Mouse (Mus musculus): ENCODE data around the gene Tbx20. TPM values are rescaled to one million over a fixed set of nuclear protein-coding genes. Genes with fewer than 3 reads are reported as not detected.
A peak's percentile ranks its signal among the peaks of the same experiment; 100 is the strongest.

The Tbx20 gene
- polyA plus RNA-seq (2015; fragmentation: Nextera tagmentation; extraction: Ambion mirVana), result not detected in 2 replicates

DNA sequence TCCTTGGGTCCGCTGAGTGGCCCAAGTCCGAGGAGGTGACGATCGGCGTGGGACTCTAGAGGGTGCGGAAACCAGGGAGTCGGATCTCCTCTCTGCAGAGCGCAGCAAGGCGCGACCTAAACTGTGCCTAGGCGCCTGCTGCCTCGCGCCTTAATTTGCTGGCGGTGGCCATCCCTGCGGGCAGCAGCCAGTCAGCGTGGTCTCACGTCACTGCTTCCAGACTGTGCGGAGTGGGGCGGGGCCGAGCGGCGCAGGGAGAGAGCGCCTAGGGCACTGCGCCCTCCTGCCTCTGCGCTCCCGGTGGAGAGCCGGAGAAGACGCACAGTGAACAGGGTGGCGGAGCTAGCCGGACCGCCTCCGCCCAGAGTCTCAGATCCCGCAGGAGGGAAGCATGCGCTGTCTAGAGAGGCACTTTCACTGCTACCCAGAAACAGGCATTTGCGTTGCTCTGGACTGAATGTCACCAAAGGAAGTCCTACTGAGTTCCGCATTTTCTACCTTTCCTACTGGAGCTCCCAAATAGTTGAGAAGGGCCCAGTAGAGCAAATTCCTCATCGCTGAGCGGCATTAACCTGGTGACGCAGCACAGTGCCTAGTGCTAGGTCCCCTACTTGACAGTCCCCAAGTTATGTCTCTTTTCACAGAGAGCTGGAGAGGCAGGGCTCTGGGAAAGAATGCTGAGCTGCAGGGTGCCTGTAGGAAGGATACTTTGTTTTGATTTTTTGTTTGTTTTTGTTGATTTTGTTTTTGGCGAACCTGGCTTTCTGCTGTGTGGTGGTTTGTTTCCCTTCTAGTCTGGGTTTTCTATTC, at the start of gene Tbx20:
Gene Tbx20 (minus strand): TSS at position 144 of the 810 bp plus-strand sequence.
- WGBS, result under 1% methylated on average over 39 of the region's 40 CpGs
- peak within 1 kb of the TSS; percentile 36 for H3K4me3 ChIP-seq
- peaks cover 31% of the 10 kb centered on the region for H3K4me1 ChIP-seq
- no peak within 1 kb of the TSS for H3K27ac ChIP-seq
- peak; percentile 79 for ATAC-seq (ENCODE audit: low FRiP score, low read depth)
- no peaks in the 10 kb centered on the region for H3K9me3 ChIP-seq
- H3K4me2 ChIP-seq (replicated peaks), result peak within 1 kb of the TSS; percentile 54
- H3K27me3 ChIP-seq, result peaks cover 99% of the 10 kb centered on the region
- no peaks in the 10 kb centered on the region for H3K36me3 ChIP-seq
- H3K9ac ChIP-seq, result no peak within 1 kb of the TSS

DNA sequence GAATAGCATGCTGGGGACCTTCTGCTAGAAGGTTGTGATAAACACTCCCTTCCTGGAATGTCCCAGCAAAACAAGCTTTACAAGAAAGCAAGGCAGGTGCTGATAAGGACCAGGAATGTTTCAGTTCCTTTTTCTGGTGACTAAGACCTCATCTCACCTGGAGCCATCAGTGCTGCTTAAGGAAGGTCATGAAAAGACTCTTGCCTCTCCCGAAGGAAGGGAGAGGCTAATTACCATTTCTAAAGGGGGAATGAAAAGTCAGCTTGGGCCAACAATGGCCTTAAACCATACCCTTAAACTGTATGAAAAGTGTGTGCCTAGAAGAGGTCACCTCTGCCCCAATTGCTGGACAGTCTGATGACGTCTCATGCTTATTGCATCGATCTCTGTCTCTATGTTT, 44.4 kb upstream of the Tbx20 start:
- Histone ChIP-seq H3K4me2 (replicated peaks) (no peak overlapping the region), H3K27ac (no peak overlapping the region), H3K9me3 (no peaks in the 10 kb centered on the region), H3K9ac (no peak overlapping the region), H3K4me1 (no peaks in the 10 kb centered on the region), H3K36me3 (no peaks in the 10 kb centered on the region), H3K27me3 (no peaks in the 10 kb centered on the region), H3K4me3 (no peak overlapping the region)
- WGBS, result 78% methylated on average over 3 of the region's 3 CpGs
- ATAC-seq (ENCODE audit: low FRiP score, low read depth), result no peak

DNA sequence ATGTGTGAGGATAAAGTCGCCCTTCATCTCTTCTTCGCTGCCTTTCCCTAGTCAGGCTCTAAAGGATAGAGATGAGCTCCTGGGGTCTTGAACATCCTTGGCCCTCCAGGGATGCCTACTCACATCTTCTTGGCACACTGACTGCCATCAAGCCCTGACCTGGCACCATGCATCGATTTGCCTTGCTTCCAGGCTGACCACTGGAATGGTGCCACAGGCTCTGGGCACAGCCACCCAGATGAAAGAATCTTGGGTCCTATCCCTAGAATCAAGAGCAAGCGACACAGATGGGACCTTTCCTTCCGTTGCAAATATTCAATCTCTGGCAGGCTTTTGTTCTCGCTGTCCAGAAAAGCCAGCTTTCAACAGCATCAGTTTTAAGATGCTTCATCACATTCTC, 38.4 kb upstream of the Tbx20 start:
- no peak overlapping the region for H3K9ac ChIP-seq
- H3K27ac ChIP-seq, result no peak overlapping the region
- H3K36me3 ChIP-seq, result no peaks in the 10 kb centered on the region
- 89% methylated on average over 6 of the region's 6 CpGs for WGBS
- no peak overlapping the region for H3K4me2 ChIP-seq (replicated peaks)
- no peaks in the 10 kb centered on the region for H3K9me3 ChIP-seq
- H3K4me1 ChIP-seq, result no peaks in the 10 kb centered on the region
- H3K27me3 ChIP-seq, result no peaks in the 10 kb centered on the region
- H3K4me3 ChIP-seq, result no peak overlapping the region
- no peak for ATAC-seq (ENCODE audit: low FRiP score, low read depth)

DNA sequence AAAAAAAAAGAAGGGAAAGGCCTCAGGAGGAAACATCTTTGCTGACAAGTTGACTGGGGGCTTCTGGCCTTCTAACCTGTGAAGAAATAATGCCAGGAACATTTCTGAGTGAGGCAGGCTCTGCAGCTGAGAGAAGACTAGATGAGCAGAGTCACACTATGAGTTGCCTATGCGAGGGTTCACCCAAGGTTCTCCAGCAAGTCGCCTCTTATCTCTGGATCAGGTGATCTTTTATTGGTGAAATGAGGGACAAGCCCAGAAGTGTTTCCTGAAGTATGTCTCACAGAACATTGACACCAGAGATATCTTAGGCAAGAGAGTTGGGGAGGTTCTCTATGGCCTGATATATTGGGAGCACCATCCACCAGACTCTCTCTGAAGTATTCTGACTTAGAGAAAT, 18.0 kb upstream of the Tbx20 start:
- Histone ChIP-seq H3K27ac (no peak overlapping the region), H3K4me3 (no peak overlapping the region), H3K9ac (no peak overlapping the region), H3K36me3 (no peaks in the 10 kb centered on the region), H3K4me2 (replicated peaks) (no peak overlapping the region), H3K4me1 (no peaks in the 10 kb centered on the region), H3K9me3 (no peaks in the 10 kb centered on the region), H3K27me3 (no peaks in the 10 kb centered on the region)
- 91% methylated on average over 2 of the region's 2 CpGs for WGBS
- no peak for ATAC-seq (ENCODE audit: low FRiP score, low read depth)

DNA sequence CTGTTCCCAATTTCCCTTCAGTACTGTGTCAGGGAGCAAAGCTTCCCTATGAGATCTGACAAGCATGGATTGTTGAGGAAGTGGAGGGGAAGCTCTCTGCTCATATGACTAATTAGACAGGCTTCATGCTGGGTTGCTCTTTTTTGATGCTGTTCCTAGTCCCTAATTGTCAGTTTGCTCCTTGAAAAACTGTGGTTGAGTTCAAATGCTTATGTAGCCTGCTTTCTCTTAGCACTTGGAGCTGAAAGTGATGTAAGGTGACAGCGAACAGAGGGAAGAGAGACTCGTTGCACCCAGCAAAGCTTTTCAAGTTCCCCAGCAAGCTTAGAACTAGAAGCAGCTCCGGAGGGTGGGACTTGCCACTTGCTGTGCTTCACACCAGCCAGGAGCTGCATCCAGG, 15.3 kb upstream of the Tbx20 start:
- no peaks in the 10 kb centered on the region for H3K36me3 ChIP-seq
- H3K9ac ChIP-seq, result no peak overlapping the region
- no peaks in the 10 kb centered on the region for H3K4me1 ChIP-seq
- H3K4me2 ChIP-seq (replicated peaks), result no peak overlapping the region
- H3K9me3 ChIP-seq, result no peaks in the 10 kb centered on the region
- no peaks in the 10 kb centered on the region for H3K27me3 ChIP-seq
- H3K27ac ChIP-seq, result no peak overlapping the region
- 44% methylated on average over 3 of the region's 3 CpGs for WGBS
- H3K4me3 ChIP-seq, result no peak overlapping the region
- no peak for ATAC-seq (ENCODE audit: low FRiP score, low read depth)

DNA sequence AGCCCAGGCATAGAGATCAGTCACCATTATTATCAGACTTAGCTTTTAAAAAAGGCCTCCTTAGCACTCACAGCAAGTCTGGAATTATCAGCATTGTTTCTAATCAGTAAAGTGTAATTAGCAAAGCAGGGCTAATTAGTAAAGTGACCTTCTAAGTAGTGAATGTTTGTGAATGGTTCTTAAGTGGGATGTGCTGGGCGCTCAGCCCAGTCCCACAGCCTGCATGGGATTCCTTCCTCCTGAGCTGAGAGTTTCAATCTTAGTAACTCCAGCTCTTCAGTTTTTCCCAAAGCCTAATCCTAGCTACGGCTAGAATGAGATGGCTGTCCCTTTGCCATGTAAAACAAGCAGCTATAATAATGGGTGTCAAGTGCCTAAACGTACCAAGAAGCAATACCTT, 8.2 kb upstream of the Tbx20 start:
- Histone ChIP-seq H3K4me1 (peaks cover 17% of the 10 kb centered on the region), H3K9ac (no peak overlapping the region), H3K4me3 (no peak overlapping the region), H3K36me3 (no peaks in the 10 kb centered on the region), H3K27me3 (peaks cover 62% of the 10 kb centered on the region), H3K4me2 (replicated peaks) (no peak overlapping the region), H3K9me3 (no peaks in the 10 kb centered on the region), H3K27ac (no peak overlapping the region)
- no peak for ATAC-seq (ENCODE audit: low FRiP score, low read depth)
- WGBS, result 25% methylated on average over 3 of the region's 3 CpGs

DNA sequence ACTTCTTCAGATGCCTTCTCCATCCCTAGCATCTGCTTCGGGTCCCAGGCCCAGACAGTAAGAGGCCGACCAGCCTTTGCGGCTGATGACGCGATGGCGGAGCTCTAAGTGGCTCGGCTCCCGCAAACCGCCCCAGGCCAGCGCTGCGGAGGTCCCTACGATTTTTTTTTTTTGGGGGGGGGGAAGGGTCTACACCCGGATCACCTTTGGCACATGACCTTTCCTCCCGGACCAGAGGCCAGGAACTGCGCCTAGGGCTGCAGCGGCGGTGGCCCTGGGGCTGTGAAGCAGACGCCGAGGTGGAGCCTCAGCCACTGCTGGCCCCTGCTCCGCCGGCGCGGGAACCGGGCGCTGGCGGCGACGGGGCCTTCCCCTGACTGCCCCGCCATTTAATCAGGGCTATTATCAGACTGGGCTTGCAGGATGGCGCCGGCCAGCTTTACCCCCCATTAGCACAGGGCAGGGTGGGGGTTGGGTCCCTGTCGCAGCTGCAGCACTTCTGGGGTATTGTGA, 6.9 kb upstream of the Tbx20 start:
- Histone ChIP-seq H3K4me1 (peaks cover 19% of the 10 kb centered on the region), H3K9ac (peak overlapping the region; percentile 51), H3K36me3 (no peaks in the 10 kb centered on the region), H3K9me3 (no peaks in the 10 kb centered on the region), H3K27ac (no peak overlapping the region), H3K4me3 (peak overlapping the region; percentile 39), H3K27me3 (peaks cover 75% of the 10 kb centered on the region), H3K4me2 (replicated peaks) (peak overlapping the region; percentile 67)
- WGBS, result under 1% methylated on average over 29 of the region's 32 CpGs
- peak; percentile 72 for ATAC-seq (ENCODE audit: low FRiP score, low read depth)

DNA sequence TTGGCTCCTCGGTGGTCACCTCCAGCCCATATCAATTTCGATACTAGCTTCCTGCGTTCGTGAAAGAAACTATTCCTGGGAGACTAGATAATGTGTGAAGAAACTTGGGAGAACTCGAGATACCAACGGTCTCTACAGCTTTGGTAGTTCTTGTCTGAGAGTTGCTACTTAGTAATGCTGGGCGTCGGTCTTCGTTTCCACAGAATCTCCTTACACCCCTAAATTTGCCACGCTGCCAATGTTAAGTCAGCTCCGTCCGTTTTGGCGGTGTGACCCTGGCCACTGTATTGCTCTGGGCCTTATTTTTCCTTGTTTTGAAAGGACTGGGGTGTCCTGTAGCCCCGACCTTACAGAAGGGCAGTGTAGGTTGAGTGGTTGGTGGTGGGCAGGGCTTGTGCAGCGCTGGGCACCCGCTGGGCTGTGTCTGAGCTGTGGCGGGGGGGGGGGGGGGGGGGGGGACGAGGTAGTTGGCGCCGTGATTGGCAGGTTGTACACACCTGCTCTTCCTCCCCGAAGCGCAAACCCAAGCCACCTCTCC, 6.4 kb upstream of the Tbx20 start:
- Histone ChIP-seq H3K9ac (no peak overlapping the region), H3K27ac (no peak overlapping the region), H3K4me1 (peaks cover 19% of the 10 kb centered on the region), H3K36me3 (no peaks in the 10 kb centered on the region), H3K4me3 (peak overlapping the region; percentile 39), H3K9me3 (no peaks in the 10 kb centered on the region), H3K27me3 (peaks cover 79% of the 10 kb centered on the region), H3K4me2 (replicated peaks) (peak overlapping the region; percentile 67)
- WGBS, result 2% methylated on average over 16 of the region's 22 CpGs
- peak; percentile 16; the same call in 1 of the 2 replicates for ATAC-seq (ENCODE audit: low FRiP score, low read depth)

DNA sequence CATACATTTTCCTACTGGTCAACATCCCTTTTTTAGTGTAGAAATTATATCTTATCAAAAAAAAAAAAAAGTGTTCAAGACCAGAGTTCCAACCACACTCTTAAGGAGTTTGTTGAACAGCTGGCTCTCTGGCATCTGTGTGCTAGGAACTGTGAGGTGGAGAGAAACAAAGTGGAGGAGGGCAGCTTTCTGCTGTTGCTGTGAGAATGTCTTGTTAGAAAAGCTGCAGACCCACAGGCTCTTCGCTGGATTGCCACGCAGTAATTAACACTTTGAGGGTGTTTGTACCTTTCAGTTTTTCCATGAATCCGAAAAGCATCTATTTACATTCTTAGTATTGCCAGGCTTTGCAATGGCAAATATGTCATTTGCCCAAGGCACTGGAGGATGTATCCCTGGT, 5.9 kb upstream of the Tbx20 start:
- ATAC-seq (ENCODE audit: low FRiP score, low read depth), result no peak
- H3K4me2 ChIP-seq (replicated peaks), result no peak overlapping the region
- H3K4me1 ChIP-seq, result peaks cover 19% of the 10 kb centered on the region
- H3K9me3 ChIP-seq, result no peaks in the 10 kb centered on the region
- H3K27ac ChIP-seq, result no peak overlapping the region
- H3K27me3 ChIP-seq, result peaks cover 84% of the 10 kb centered on the region
- 4% methylated on average over 3 of the region's 3 CpGs for WGBS
- H3K9ac ChIP-seq, result no peak overlapping the region
- no peaks in the 10 kb centered on the region for H3K36me3 ChIP-seq
- no peak overlapping the region for H3K4me3 ChIP-seq

DNA sequence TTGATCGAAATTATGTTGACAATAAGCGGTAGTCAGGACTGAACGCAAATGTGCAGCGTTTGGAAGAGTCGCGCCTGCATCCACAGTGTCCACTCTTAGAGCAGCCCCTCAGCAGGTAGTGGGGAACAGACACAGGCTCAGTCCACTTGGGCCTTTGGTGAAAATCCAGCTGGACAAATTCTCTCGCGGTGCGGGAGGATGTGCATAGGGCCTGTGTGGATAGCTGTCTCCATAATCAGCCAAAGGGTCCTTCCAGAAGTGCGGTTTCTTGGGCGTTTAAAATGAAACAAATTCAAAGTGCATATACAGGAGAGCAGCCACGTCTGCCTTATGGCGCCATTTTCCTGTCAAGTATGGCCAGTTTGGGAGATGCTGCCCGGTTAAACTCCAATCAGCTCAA, 4.5 kb upstream of the Tbx20 start:
- no peaks in the 10 kb centered on the region for H3K9me3 ChIP-seq
- peaks cover 93% of the 10 kb centered on the region for H3K27me3 ChIP-seq
- H3K4me2 ChIP-seq (replicated peaks), result no peak overlapping the region
- no peak overlapping the region for H3K27ac ChIP-seq
- H3K4me3 ChIP-seq, result no peak overlapping the region
- WGBS, result 3% methylated on average over 14 of the region's 14 CpGs
- no peaks in the 10 kb centered on the region for H3K36me3 ChIP-seq
- no peak for ATAC-seq (ENCODE audit: low FRiP score, low read depth)
- no peak overlapping the region for H3K9ac ChIP-seq
- peaks cover 29% of the 10 kb centered on the region for H3K4me1 ChIP-seq

DNA sequence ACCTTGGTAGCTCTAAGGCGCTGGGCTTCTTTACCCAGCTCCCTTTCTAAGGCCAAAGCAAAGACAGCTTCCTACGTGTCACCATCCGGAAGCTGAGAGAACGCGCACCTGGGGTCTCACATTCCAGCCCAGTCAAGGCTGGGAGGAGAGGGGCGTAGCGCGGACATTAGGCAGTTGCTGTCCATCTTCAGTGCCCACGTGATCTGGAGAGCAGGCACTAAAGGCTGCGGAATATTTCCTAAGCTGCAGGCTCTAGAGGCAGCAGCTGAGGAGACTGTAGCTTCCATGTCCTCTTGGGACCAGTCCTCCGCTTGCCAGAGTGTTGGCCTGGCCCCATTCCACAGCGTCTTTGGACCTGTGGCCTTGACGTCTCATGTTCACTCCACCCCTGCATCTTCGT, 3.9 kb upstream of the Tbx20 start:
- no peak overlapping the region for H3K27ac ChIP-seq
- H3K4me3 ChIP-seq, result peak overlapping the region; percentile 17; the same call in 1 of the 2 replicates
- peaks cover 99% of the 10 kb centered on the region for H3K27me3 ChIP-seq
- H3K4me2 ChIP-seq (replicated peaks), result no peak overlapping the region
- no peaks in the 10 kb centered on the region for H3K36me3 ChIP-seq
- H3K9me3 ChIP-seq, result no peaks in the 10 kb centered on the region
- WGBS, result 0% methylated on average over 14 of the region's 14 CpGs
- no peak overlapping the region for H3K9ac ChIP-seq
- ATAC-seq (ENCODE audit: low FRiP score, low read depth), result no peak
- H3K4me1 ChIP-seq, result peaks cover 32% of the 10 kb centered on the region

DNA sequence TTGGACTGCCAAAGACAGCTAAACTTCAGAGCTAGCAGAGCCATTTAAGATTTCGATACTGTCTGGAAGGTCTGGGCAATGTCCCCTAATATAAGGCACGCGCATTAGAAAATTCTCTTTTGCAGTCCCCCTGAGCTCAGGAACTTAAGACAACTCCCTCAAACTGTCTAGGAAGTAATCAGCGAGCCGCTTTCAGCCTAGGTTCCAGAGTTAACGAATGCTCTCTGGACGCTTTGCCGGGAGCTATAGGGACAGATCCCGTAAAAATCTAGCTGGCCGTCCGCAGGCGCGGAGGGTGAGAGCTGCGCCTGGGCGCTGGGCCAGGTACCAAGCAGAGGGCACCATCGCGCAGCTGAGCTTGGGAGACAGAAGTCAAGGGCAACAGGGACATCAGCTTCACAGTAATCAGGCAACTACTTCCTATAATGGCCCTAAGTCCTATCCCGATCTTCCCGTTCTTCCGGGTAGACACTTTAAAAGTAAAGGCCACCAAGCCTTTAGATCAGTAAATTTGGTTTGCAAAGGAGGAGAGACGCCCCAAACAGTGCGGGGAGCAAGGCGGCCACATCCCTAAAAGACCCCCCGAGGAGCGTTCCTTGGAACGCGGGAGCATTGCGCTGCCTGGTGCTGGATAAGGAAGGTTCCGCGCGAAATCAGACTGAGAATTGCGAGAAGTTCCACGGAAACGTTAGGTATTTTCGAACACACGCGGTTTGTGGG, 3.2 kb upstream of the Tbx20 start:
- Histone ChIP-seq H3K9me3 (no peaks in the 10 kb centered on the region), H3K4me2 (replicated peaks) (peak overlapping the region; percentile 21), H3K36me3 (no peaks in the 10 kb centered on the region), H3K4me1 (peaks cover 32% of the 10 kb centered on the region), H3K27ac (no peak overlapping the region), H3K9ac (no peak overlapping the region), H3K27me3 (peaks cover 99% of the 10 kb centered on the region), H3K4me3 (peak overlapping the region; percentile 17)
- WGBS, result under 1% methylated on average over 37 of the region's 37 CpGs
- no peak for ATAC-seq (ENCODE audit: low FRiP score, low read depth)

Data from limb, embryonic 13.5 days (tissue).